Mouse (Mus musculus) kidney, embryonic 15.5 days (tissue): ENCODE data around the gene Dmbx1. TPM values are rescaled to one million over a fixed set of nuclear protein-coding genes. Genes with fewer than 3 reads are reported as not detected.

Experiments
- ATAC-seq: fragments of 200-750 bp; cut with Nextera tagmentation; replicated peaks from 2 replicates; pipeline ENCODE4 v1.8.0; 2017; ENCODE audit warnings: moderate TSS enrichment; ENCODE audit not compliant: low FRiP score
- H3K27ac ChIP-seq: fragments of 300-500 bp; sonication (generic); 2 replicates; pipeline ENCODE4 v1.5.1; 2015; ENCODE audit warnings: mild to moderate bottlenecking, inconsistent platforms
- H3K27me3 ChIP-seq: fragments of 300-500 bp; sonication (generic); 2 replicates; pipeline ENCODE4 v1.6.1; 2015; ENCODE audit warnings: inconsistent platforms
- H3K36me3 ChIP-seq: fragments of 300-500 bp; sonication (generic); 2 replicates; pipeline ENCODE4 v1.6.1; 2015; ENCODE audit warnings: inconsistent platforms
- H3K4me1 ChIP-seq: fragments of 300-500 bp; sonication (generic); 2 replicates; pipeline ENCODE4 v1.6.1; 2015; ENCODE audit warnings: inconsistent platforms
- H3K4me2 ChIP-seq: fragments of 300-500 bp; sonication (generic); 2 replicates; pipeline ENCODE4 v1.6.1; 2015; ENCODE audit warnings: moderate library complexity, mild to moderate bottlenecking, inconsistent platforms
- H3K4me3 ChIP-seq: fragments of 300-500 bp; sonication (generic); replicated peaks from 2 replicates; pipeline ENCODE4 v1.5.1; 2015; ENCODE audit warnings: mild to moderate bottlenecking, inconsistent platforms
- H3K9ac ChIP-seq: fragments of 300-500 bp; sonication (generic); 2 replicates; pipeline ENCODE4 v1.6.1; 2015; ENCODE audit warnings: mild to moderate bottlenecking, inconsistent platforms
- H3K9me3 ChIP-seq: fragments of 300-500 bp; sonication (generic); replicated peaks from 2 replicates; pipeline ENCODE4 v1.6.1; 2016; ENCODE audit warnings: inconsistent platforms
- WGBS: fragments of 180-500 bp; shearing (Covaris S2); methylation state at CpG from one replicate; pipeline ENCODE4 v1.1.7; 2015; ENCODE audit warnings: mixed read lengths; 5-methylcytosine and 5-hydroxymethylcytosine counted together
- polyA plus RNA-seq: library from polyadenylated mRNA; unstranded; fragments of >200 nt; fragmentation: Nextera tagmentation; extraction: Ambion mirVana; gene quantifications from 2 replicates; pipeline ENCODE4 v1.2.1, GENCODE M21; 2015

Gene Dmbx1
- polyA plus RNA-seq, 1 experiment from 2014 or later = not detected

GRCm38 (mm10) chr4:115962671-115963412, 23.1 kb upstream of the Dmbx1 start:
- H3K9me3 ChIP-seq = no peaks in the 10 kb centered on the region
- H3K4me1 ChIP-seq = peaks cover 20% of the 10 kb centered on the region
- no peak overlapping the region for H3K27ac ChIP-seq
- peak overlapping the region; percentile 88 for H3K4me2 ChIP-seq
- H3K9ac ChIP-seq = peak overlapping the region; percentile 37
- under 1% methylated on average over 78 of the region's 79 CpGs for WGBS
- peak overlapping the region; percentile 49 for H3K4me3 ChIP-seq
- ATAC-seq = peak; percentile 67
- H3K36me3 ChIP-seq = no peaks in the 10 kb centered on the region
- peaks cover 93% of the 10 kb centered on the region for H3K27me3 ChIP-seq

- Histone ChIP-seq H3K36me3 (no peaks in the 10 kb centered on the region), H3K4me1 (peaks cover 20% of the 10 kb centered on the region), H3K27me3 (peaks cover 93% of the 10 kb centered on the region), H3K27ac (no peak overlapping the region), H3K4me2 (peak overlapping the region; percentile 88), H3K4me3 (no peak overlapping the region), H3K9ac (no peak overlapping the region), H3K9me3 (no peaks in the 10 kb centered on the region)
- WGBS = 6% methylated on average over 7 of the region's 7 CpGs
- no peak for ATAC-seq
Measured at GRCm38 (mm10) chr4:115961991-115962390, 22.3 kb upstream of the Dmbx1 start.

- ATAC-seq = no peak
- Histone ChIP-seq H3K27me3 (peaks cover 93% of the 10 kb centered on the region), H3K27ac (no peak overlapping the region), H3K4me2 (no peak overlapping the region), H3K9me3 (no peaks in the 10 kb centered on the region), H3K36me3 (no peaks in the 10 kb centered on the region), H3K4me3 (no peak overlapping the region), H3K4me1 (peaks cover 28% of the 10 kb centered on the region), H3K9ac (no peak overlapping the region)
Measured at GRCm38 (mm10) chr4:115959546-115959945, 19.8 kb upstream of the Dmbx1 start.

GRCm38 (mm10) chr4:115955494-115955775, 15.7 kb upstream of the Dmbx1 start:
- Histone ChIP-seq H3K27ac (no peak overlapping the region), H3K9me3 (no peaks in the 10 kb centered on the region), H3K27me3 (peaks cover 93% of the 10 kb centered on the region), H3K4me3 (no peak overlapping the region), H3K4me1 (peaks cover 9% of the 10 kb centered on the region), H3K4me2 (peak overlapping the region; percentile 31; the same call in 1 of the 2 replicates), H3K9ac (no peak overlapping the region), H3K36me3 (no peaks in the 10 kb centered on the region)
- 7% methylated on average over 3 of the region's 3 CpGs for WGBS
- ATAC-seq = no peak

GRCm38 (mm10) chr4:115954656-115955493, 15.1 kb upstream of the Dmbx1 start:
- Histone ChIP-seq H3K9me3 (no peaks in the 10 kb centered on the region), H3K4me1 (peaks cover 9% of the 10 kb centered on the region), H3K4me2 (peak overlapping the region; percentile 31), H3K9ac (no peak overlapping the region), H3K4me3 (no peak overlapping the region), H3K27ac (no peak overlapping the region), H3K36me3 (no peaks in the 10 kb centered on the region), H3K27me3 (peaks cover 93% of the 10 kb centered on the region)
- 2% methylated on average over 19 of the region's 19 CpGs for WGBS
- no peak for ATAC-seq

- no peak overlapping the region for H3K9ac ChIP-seq
- WGBS = 18% methylated on average over 5 of the region's 5 CpGs
- ATAC-seq = no peak
Measured at GRCm38 (mm10) chr4:115953559-115953958, 13.8 kb upstream of the Dmbx1 start.

GRCm38 (mm10) chr4:115952758-115953157, 13.0 kb upstream of the Dmbx1 start:
- H3K36me3 ChIP-seq = no peaks in the 10 kb centered on the region
- no peak overlapping the region for H3K4me2 ChIP-seq
- peaks cover 99% of the 10 kb centered on the region for H3K27me3 ChIP-seq
- WGBS = 14% methylated on average over 6 of the region's 6 CpGs
- ATAC-seq = no peak
- H3K4me1 ChIP-seq = peaks cover 9% of the 10 kb centered on the region
- H3K4me3 ChIP-seq = no peak overlapping the region
- H3K9ac ChIP-seq = no peak overlapping the region
- H3K9me3 ChIP-seq = no peaks in the 10 kb centered on the region
- H3K27ac ChIP-seq = no peak overlapping the region

More at GRCm38 (mm10) chr4:115953559-115953958, 13.8 kb upstream of the Dmbx1 start:
- peaks cover 99% of the 10 kb centered on the region for H3K27me3 ChIP-seq
- H3K9me3 ChIP-seq = no peaks in the 10 kb centered on the region
- no peak overlapping the region for H3K4me2 ChIP-seq
- no peaks in the 10 kb centered on the region for H3K36me3 ChIP-seq
- H3K4me1 ChIP-seq = peaks cover 9% of the 10 kb centered on the region
- no peak overlapping the region for H3K27ac ChIP-seq
- H3K4me3 ChIP-seq = no peak overlapping the region

GRCm38 (mm10) chr4:115943669-115944314, 4.1 kb upstream of the Dmbx1 start:
- Histone ChIP-seq H3K27me3 (peaks cover 100% of the 10 kb centered on the region), H3K4me2 (peak overlapping the region; percentile 30; the same call in 1 of the 2 replicates)
- under 1% methylated on average over 41 of the region's 41 CpGs for WGBS

GRCm38 (mm10) chr4:115941242-115941820, 1.6 kb upstream of the Dmbx1 start:
- Histone ChIP-seq H3K9ac (no peak overlapping the region), H3K36me3 (no peaks in the 10 kb centered on the region), H3K27ac (no peak overlapping the region), H3K4me1 (peaks cover 26% of the 10 kb centered on the region), H3K27me3 (peaks cover 100% of the 10 kb centered on the region), H3K4me2 (no peak overlapping the region), H3K4me3 (no peak overlapping the region), H3K9me3 (no peaks in the 10 kb centered on the region)
- no peak for ATAC-seq
- 4% methylated on average over 9 of the region's 9 CpGs for WGBS

More at GRCm38 (mm10) chr4:115943669-115944314, 4.1 kb upstream of the Dmbx1 start:
- Histone ChIP-seq H3K36me3 (no peaks in the 10 kb centered on the region), H3K9ac (no peak overlapping the region), H3K4me3 (peak overlapping the region; percentile 7; the same call in 1 of the 2 replicates), H3K27ac (no peak overlapping the region), H3K4me1 (peaks cover 20% of the 10 kb centered on the region), H3K9me3 (no peaks in the 10 kb centered on the region)
- ATAC-seq = no peak

- Histone ChIP-seq H3K4me3 (no peak overlapping the region), H3K4me1 (peaks cover 32% of the 10 kb centered on the region), H3K27me3 (peaks cover 100% of the 10 kb centered on the region), H3K36me3 (no peaks in the 10 kb centered on the region), H3K4me2 (no peak overlapping the region), H3K9ac (no peak overlapping the region), H3K9me3 (no peaks in the 10 kb centered on the region), H3K27ac (no peak overlapping the region)
- 2% methylated on average over 3 of the region's 3 CpGs for WGBS
- ATAC-seq = no peak
Measured at GRCm38 (mm10) chr4:115940681-115941080, 955 bp upstream of the Dmbx1 start.

- H3K27me3 ChIP-seq = peaks cover 100% of the 10 kb centered on the region
- H3K4me1 ChIP-seq = peaks cover 26% of the 10 kb centered on the region
- no peak overlapping the region for H3K4me2 ChIP-seq
- no peaks in the 10 kb centered on the region for H3K9me3 ChIP-seq
- no peak overlapping the region for H3K9ac ChIP-seq
- H3K27ac ChIP-seq = no peak overlapping the region
- WGBS = 2% methylated on average over 37 of the region's 37 CpGs
- ATAC-seq = no peak
- no peak overlapping the region for H3K4me3 ChIP-seq
- H3K36me3 ChIP-seq = no peaks in the 10 kb centered on the region
Measured at GRCm38 (mm10) chr4:115938276-115939160, 1.2 kb downstream of the Dmbx1 start.
